Mouse (Mus musculus) mouse trophoblast stem cell (cell line): ENCODE measurements around the gene Pcnx2.

Experiments
- in situ Hi-C, 2 experiments: fragments of 300-500 bp; cut with MseI, MboI; formaldehyde crosslinking; loops; 2 replicates in 1 of 2; 3 replicates in 1 of 2; pipeline ENCODE4 v1.15.1; 2025

Gene Pcnx2

DNA sequence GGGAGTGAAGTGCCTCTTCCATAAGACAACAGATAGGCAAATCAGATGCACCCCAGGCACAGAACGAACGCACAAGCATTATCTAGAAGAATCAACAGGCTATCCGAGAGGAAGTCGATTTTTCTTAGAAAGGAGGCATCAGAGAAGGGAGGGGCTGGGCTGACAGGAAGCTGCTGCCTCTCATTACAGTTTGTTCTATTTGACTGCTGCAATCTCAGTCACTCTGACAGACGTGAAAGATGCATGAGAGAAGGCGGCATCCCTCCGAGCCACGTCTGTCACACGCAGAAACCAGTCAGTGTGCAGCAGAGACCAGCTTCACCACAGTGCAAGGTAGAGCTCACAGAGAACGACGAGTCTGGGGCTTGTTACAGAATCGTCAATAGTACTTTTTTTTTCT, 74.4 kb downstream of the Pcnx2 start:
- in situ Hi-C loops = no loop called here

DNA sequence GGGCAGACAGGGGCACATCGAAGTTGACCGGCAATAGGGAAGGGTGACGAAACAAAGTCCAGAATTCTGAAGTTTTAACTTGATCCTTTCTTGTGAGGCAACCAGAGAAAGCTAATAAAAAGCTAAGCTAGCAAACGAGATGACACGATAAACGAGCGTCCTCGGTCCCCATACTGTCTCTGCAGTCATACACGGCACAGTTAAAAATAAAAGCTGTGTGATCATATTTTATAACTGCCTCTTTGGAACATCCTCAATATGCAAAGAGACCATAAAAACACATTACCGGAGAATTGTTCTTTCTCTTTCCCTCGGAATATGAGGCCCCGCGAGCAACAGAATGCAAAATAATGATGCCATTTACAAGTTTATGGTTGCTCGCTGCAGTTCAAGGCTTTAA, 76.1 kb downstream of the Pcnx2 start:
- in situ Hi-C loops = no loop called here

DNA sequence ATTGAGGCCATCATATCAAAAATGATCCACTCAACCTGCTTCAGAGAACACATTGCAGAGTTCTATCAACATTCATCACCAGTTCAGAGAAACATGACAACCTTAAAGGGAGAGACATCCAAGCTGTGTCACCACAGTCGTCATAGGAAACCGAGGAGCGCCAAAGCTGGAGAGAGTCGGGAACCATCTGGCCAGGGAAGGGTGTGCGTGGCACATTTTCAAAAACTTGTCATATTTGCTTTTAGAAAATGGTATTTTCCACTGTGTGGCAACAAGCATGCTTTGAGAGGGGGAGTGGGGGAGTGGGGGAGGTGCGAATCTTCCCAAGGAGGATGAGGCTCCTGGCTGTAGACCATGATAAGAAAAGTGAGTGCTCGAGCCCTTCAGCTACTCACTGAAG, 78.3 kb downstream of the Pcnx2 start:
- in situ Hi-C loops = no loop called here

DNA sequence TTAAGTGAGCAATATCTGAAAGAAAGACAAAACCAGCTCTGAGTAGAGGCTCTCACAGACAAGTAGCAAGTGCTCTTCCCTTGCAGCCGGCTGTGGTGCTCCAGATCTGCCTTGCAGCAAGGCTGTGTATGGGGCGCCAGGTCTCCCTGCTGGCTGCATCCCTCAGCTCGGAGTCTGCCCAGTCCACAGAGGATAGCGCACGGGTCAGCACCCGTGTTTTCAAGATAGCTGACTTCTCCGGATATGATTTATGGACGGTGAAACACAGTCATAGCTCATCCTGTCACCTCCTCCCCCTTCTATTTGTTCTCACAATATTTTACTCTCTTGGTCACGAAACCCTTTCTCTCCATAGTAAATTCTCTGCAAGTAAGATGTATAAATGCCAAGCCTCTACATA, 79.3 kb downstream of the Pcnx2 start:
- in situ Hi-C loops = no loop called here

DNA sequence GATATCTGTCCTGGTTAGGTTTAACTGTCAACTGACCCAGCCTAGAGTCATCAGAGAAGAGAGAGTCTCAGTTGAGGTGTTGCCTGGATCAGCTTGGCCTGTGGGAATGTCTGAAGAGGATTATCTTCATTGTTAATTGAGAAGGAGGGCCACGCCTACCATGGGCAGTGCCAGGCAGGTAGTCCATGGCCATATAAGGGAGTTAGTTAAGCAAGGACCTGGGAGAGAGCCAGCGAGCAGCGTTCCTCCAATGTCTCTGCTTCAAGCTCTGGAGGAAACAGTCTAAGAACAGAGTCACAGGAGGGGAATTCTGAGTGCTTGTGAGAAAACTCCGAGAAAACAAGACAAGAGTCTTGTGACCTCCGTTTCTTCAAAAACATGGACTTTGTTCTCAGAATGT, 81.4 kb downstream of the Pcnx2 start:
- in situ Hi-C loops = no loop called here

DNA sequence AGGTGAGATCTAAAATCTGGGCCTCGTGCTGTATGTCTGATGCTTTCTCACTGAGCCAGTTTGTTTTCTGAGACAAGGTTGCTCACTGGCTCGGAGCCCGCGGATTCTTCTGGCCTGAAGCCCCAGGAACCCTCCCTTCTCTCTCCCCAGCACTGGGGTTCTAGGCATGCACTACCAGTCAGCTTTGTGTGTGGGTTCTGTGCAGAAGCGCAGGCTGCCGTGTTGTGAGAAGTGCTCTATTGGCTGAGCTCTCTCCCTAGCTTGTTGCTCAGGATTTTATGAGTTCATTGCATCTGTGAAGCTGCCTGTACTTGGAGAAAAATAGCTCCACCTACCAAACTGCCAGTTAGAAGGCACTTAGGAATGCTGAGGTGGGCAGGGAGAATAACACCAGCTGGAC, 89.3 kb downstream of the Pcnx2 start:
- in situ Hi-C loops = no loop called here

DNA sequence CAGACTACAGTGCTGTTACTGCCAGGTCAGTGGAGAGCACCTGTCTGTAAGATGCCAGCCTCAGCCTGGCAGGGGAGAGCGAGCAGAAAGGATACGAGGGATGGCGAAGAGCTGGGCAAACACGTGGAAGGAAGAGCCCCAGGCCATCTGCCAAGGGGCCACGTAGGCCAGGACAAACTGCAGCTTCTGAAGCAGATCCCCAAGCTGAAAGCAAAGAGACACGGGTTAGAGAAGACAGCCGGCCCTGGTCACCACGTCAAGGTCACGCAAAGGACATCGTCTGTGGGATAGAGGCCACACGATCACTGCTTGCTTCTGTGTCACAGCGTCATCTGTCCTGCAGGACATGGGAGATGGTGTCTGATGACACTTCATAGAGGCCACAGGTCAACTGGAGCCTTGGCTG, 90.2 kb downstream of the Pcnx2 start:
- in situ Hi-C loops = no loop called here

DNA sequence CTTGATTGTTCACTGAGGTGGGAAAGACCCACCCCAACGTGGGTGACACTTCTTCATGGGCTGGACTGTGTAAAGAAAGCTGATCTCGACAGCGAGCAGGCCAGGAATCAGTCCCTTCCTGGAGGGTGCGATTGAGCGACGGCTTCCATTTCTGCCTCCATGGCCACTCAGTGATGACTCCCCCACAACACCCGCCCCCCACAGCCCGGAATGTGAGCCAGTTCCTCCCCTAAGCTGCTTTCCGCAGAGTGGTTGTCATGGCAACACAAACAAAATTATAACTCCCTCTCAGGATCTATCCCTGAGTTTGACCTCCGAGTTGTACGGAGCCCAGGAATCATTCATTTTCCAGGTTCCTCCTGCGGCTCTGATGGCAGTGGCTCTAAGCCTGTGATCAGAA, 91.7 kb downstream of the Pcnx2 start:
- in situ Hi-C loops = no loop called here

DNA sequence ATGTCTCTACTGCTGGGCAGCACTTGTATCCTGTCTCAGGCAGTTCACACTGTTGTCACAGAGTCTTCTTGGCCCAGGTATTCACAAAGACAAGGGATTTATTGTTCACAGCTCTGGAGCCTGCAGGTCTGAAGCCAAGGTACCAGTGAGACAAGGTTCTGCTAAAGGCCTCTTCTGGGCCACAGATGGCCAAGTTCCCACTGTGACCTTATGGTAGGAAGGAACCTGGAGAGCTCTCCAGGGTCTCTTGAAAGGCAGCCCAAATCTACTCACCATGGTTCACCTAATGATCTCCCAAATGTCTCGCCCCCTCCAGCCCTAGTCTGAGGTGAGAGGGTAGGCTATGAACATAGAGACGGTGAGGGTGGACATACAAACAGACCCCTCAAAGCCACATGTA, 101.1 kb downstream of the Pcnx2 start:
- in situ Hi-C loops = no loop called here

DNA sequence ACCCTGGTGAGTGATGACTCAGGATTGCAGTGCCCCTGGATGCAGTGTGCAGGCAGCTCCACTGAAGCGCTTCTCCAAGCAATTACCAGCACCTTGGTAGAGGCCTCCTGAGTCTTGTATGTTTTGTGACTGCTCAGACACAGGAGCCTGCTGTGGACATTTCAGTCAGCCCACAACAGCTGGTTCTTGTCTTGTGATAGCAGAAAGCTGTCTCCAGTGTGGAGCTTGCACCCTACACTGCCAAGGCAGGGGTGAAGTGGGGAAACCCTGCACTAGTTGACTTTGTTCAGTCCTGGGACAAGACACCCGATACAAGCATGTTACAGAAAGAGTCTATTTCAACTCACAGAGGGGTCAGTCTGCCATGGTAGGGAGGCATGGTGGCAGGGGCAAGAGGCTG, 102.8 kb downstream of the Pcnx2 start:
- in situ Hi-C loops = no loop called here

DNA sequence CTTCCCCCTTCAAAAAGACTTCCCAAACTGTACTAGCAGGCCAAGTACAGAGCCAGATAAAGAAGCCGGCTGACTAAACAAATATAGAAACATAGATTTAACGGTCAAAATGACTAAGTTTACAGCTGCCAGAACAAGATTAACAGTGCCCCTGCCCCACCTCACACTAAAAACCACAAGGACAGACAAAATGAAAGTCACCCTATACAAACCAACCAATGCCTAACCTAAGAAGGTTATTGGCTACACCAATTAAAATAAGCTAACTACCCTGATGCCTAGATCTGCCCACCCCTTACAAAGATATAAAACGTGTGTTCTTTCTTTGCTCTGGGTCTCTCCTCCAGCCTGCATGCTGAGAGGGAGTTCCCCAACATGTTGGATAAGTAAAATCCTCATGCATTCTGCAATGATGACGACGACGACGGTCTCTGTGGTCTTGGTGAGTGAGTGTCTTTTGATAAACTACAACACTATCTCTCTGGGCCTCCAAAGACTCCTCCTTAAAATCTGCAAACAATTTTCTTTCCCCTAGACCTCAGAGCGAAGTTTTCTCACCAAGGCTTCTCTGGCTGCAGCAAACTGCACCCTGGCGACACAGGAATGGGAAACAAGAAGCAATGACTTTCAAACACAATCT, 105.2 kb downstream of the Pcnx2 start:
- in situ Hi-C loops = no loop called here

DNA sequence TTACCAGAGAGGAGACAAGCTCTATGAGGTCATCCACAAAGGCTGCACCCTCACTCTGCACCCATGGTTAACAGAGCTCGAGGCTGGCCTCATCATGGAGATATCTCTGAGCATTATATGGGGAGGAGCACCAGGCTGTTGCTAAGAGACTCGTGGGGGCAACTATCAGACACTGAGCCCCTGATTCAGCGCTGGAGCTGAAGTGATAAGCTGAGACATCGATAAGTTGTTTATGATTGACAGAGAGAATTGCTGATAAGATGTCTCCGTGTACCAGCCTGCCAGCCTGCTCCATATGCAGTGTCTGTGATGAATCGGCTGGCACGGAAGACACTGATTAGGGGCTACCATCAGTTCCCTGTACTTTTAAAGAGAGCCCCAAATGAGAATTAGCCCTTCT, 111.2 kb downstream of the Pcnx2 start:
- in situ Hi-C loops = no loop called here

DNA sequence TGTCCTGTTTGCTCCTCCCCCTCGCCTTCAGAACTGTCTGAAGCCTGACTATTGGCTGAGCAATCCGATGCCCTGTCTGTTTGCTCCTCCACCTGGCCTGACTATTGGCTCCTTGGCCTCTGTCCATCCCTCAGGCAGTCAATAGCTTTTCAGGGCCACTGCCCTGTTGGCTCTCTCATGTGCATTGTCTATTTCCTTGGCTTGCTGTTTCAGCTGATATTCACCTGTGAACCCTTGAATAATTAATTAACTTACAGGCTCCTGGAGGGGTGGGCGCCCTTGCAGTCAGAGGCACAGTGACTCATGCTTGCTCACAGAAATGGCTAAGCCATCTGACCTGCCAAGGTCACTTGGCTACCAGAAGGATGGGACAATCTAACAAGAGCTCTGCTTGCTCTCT, 116.0 kb downstream of the Pcnx2 start:
- in situ Hi-C loops = no loop called here

DNA sequence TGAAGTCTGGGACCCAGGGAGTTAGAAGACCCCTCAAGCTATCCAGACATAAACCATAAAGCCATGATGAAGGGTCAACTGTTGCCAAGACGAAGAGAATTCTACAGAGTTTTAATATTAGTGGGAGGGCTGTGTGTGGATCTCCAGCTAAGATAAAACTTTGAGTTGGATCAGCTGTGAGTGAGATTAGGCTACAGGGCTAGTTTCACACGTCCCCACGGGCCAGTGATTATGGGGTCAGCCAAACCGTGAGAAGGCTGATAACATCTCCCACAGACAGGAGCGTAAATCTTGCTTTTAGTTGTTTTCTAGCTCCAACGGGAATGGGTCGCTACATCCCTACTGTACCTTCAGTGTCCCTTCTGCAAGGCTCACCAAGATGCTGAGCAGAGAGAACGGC, 118.5 kb downstream of the Pcnx2 start:
- in situ Hi-C loops = no loop called here

DNA sequence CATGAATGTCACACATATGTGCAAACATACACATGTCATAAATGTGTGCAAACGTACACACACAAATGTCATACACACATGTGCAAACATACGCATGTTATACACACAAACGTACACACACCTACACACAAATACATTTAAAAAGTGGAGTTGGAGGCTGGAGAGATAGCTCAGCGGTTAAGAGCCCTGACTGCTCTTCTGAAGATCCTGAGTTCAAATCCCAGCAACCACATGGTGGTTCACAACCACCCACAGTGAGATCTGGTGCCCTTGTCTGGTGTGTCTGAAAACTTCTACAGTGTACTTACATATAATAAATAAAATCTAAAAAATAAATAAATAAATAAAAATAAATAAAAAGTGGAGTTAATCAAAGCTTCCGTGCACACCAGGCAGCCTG, 119.2 kb downstream of the Pcnx2 start:
- in situ Hi-C loops = no loop called here

DNA sequence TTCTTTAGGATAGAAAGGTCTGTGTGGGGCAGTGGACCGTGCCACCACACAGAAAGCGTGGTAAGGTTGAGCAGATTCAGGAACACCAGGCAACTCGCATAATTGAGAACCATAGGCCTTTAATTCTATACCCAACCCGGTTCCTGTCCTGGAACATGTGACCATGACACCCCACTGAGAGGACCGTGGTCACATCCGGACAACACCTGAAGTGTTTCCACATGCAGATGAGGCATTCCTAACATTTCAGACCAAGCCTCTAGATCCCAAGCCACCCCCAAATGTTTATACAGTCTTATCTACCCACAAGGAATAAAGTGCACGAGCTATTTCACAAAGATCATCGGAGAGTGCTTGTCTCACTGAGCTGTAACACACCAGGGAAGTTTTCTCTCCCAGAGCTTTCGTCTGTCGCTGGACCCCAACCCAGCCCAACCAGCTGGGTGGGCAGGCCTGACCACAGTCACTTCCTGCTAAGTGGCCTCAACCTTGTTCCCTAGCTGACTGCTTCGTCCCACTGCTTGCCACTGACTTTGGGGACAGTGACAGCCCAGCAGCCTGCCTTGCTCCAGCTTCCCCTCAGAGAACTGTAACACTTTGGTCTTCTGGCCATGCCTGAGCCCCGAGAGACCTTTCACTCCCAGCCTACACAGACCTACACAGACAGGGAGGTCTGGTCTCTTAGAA, 120.5 kb downstream of the Pcnx2 start:
- in situ Hi-C loops = no loop called here

DNA sequence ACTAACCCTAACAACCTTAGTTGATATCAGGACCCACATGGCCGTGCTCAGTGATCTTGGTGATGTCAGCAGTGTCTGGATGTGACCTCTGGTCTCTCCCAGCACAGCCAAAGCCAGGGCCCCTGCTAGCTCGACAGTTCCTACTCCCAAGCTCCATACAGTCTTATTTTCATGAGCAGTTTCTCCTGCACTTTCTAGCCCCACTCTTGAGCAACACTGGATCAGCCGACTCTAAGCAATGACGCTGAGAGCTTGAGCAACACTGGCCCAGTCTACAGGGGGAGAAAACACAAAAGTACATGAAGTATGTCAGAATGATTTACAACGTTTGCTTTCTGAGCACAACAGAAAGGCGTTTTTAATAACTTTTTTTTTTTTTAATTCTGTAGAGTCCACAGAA, 121.3 kb downstream of the Pcnx2 start:
- in situ Hi-C loops = no loop called here

DNA sequence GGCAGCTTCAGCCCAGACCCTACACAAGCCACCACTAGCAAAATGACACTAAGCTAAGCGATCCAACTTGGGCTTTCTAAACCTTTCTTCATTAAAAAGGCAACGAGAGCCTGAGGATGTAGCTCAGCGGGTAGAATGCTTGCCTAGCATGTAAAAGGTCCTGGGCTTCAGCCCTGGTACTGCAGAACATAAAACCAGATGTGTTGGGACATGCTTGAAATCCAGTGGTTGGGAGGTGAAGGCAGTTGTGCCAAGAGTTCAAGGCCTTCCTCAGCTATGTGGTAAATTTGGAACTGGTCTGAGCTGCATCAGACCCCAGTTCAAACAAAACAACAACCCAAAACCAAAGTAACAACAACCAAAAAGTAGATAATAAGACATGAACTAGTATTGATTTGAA, 121.8 kb downstream of the Pcnx2 start:
- in situ Hi-C loops = no loop called here

DNA sequence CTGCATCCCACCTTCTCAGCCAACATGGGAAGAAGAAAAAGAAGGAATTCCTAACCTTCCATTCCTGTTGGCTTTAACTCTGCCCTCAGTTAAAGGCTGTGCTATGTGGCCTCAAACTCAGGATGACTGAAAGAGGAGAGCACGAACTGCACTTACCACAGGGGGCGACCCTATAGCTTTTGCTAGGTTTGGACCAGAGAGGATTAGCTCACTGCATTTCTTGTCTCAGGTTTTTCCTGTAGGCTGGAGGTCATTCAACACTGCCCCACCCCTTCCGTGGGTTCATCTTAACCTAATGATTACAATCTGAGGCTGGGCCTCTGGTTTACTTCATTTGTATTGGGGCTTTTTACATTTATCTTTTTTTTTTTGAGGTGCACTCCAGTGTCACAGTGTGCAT, 123.1 kb downstream of the Pcnx2 start:
- in situ Hi-C loops = no loop called here

DNA sequence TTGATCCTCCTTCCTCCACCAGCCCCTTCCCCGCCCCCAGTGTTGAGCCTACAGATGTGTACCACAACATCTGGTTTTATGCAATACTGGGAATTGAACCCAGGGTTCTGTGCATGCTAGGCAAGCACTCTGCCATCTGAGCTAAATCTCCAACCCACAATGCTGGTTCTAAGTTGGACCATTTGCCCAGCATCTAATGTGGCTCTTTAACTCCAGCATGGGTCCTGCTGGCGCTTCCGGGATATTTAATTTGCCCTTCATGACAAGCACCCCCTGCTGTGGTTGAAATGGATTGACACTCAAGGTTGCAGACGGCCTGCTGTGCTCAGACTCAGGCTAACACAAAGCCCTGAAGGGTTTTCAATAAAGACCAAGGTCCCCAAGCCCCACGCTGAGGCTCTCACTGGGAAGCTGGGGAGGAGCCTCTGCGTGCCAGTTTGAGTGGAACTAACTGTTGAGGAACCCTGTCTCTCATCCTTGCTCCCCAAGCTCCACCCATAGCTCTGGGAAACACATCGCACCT, 124.8 kb downstream of the Pcnx2 start:
- in situ Hi-C loops = no loop called here

DNA sequence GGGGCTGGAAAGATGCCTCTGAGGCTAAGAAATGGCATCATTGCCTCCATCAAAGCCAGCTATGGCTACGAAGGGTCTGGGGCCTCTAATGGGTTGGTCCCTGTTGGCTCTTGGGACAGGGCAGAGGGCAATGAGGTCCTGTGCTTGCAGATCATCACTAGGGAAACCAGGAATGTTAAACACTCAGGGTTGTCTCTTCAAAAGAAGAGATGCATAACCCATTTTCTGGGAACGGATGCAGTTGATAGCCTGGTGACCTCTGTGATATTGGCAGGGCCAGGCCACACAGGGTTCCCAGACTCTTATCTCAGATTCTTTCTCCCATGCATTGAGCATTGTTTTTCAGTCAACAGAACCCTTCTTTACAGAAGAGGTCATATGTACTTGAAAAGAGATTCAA, 125.8 kb downstream of the Pcnx2 start:
- in situ Hi-C loops = no loop called here

DNA sequence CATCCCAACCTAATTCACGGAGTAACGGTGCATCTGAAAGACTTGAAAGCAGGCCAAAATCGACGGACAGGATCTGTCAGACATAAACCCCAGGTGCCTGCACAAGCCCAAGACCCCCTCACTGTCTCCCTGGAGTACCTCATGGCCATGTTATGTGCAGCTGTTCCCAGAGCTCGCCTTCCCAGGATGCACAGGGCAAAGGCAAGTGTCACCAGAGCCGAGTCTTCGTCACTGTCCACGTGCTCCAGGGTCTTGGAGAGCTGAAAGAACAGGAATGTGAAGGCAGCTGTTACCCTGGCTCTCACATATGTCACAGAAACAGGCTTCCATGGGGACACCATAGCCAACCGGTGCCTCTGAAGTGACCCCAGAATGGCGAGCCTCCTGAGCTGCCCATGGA, 130.0 kb downstream of the Pcnx2 start:
- in situ Hi-C loops = no loop called here

DNA sequence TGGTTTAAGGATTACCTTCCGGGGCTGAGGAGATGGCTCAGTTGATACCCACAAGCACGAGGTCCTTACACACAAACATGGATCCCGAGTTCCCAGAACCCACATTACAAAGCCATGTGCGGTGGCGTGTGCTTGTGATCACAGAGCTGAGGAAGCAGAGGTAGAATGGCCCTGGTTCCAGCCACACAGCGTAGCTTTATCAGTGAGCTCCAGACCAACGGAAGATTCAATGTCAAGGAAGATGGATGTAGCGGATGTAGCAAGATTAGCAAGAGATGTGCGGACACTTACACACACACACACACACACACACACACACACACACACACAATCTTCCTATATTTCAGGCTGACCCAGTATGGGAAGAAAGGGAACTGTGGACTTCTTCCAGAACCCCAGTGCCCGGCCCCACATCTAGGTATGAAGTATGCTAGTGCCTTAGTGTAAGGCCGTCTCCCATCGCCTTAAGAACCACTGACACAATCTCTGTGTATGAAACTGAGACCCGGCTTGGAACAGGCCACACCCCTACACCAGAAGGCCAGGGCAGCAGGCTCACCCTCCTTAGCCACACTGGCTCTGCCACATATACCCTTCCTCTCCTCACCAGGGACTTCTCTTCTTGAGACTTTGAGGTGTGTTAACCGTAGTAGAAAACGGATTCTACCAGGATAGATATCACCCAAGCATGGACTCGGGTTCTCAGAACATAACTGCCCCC, 134.9 kb downstream of the Pcnx2 start:
- in situ Hi-C loops = no loop called here
